Mouse (Mus musculus) lung, postnatal 0 days (tissue): Measurements from ENCODE around the gene Lgals1.

ENCODE experiments used
- CTCF ChIP-seq: IDR thresholded peaks from 2 replicates; pipeline ENCODE4 v1.5.1; 2016; ENCODE audit warnings: antibody characterized with exemption, mild to moderate bottlenecking
- EP300 ChIP-seq: IDR thresholded peaks from 2 replicates; pipeline ENCODE4 v1.6.1; 2016; ENCODE audit warnings: antibody characterized with exemption, mild to moderate bottlenecking, control low read depth

DNA sequence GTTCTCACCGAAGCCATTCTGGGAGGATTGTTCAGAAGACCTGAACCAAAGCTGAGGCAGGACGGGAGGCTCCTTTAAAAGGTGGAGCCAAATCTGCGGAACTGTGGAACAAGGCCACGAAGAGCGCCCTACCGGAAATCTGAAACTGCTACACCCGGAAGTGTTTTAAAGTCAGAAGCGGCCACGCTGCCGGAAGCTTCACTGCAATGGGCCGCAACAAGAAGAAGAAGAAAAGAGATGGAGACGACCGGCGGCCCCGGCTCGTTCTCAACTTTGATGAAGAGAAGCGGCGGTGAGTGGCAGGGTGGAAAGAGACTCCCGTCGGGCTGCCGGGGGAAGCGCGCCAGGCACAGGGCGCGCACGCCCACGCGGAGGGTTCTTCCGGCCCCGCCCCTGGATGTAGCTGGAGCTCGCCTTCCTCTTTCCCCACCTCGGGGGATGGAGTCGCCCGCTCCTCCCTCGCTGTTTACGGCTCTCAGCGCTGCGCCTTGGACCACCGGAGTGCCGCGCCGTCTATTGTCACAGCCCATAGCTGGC lies 8.3 kb downstream of the Lgals1 start, which contains the start of gene Nol12:
- TF ChIP-seq CTCF, result peak; percentile 28
- TF ChIP-seq EP300, result peak; percentile 64
